ENCODE assay signal across 16 mouse cellular contexts in genomic region chr11:11954115-11954438, GRCm38 (mm10). TPM values are rescaled to one million over a fixed set of nuclear protein-coding genes. Genes with fewer than 3 reads are reported as not detected.
DNase-seq lines count a peak whose midpoint lies in the region; ATAC-seq and TF ChIP-seq lines count a peak whose summit lies in the region.
"Had no signal": no experiment of that assay in that cellular context is flagged by ENCODE, and none has a peak within 500 bp of the region (broad histone marks: within the 10 kb centered on the region; RNA-seq: fewer than 3 reads in every experiment).

No protein-coding gene starts in this region.

- H3K9ac ChIP-seq in kidney, embryonic 14.5 days (ENCODE audit: low read depth, low read length): no peak overlapping the region
- H3K9ac ChIP-seq in limb, embryonic 13.5 days: no peak overlapping the region
- no peak overlapping the region for H3K9ac ChIP-seq in midbrain, postnatal 0 days (replicated peaks; ENCODE audit: low read length, poor library complexity, severe bottlenecking)
- H3K9ac ChIP-seq: liver, embryonic 13.5 days; neural tube, embryonic 13.5 days had no signal

- DNase-seq in gastrocnemius, adult 2 months: no peak
- DNase-seq in gastrocnemius, postnatal 14 days: no peak
- no peak for DNase-seq in kidney, adult 2 months
- DNase-seq in left cerebral cortex, adult 11 months (ENCODE audit: low spot score): no peak
- DNase-seq in midbrain, postnatal 0 days (ENCODE audit: low spot score): no peak
- DNase-seq: cerebellum, adult 11-12 months; kidney, postnatal 4 days; layer of hippocampus, postnatal 36 days; liver, embryonic 13.5 days had no signal

- H3K4me2 ChIP-seq in kidney, embryonic 14.5 days (replicated peaks; ENCODE audit: low read depth, low read length): no peak overlapping the region
- no peak overlapping the region for H3K4me2 ChIP-seq in limb, embryonic 13.5 days (replicated peaks)
- H3K4me2 ChIP-seq in midbrain, postnatal 0 days (ENCODE audit: low read depth, low read length, poor library complexity, severe bottlenecking): no peak overlapping the region
- H3K4me2 ChIP-seq: liver, embryonic 13.5 days; neural tube, embryonic 13.5 days had no signal

- TF ChIP-seq POLR2A in kidney, adult 2 months (IDR thresholded peaks at IDR 0.05; ENCODE audit: low read depth, low read length): no peak
- TF ChIP-seq POLR2A in embryonic fibroblast, embryonic 13.5 days (IDR thresholded peaks at IDR 0.05; ENCODE audit: low read depth, low read length): no peak

- H3K9me3 ChIP-seq in kidney, embryonic 14.5 days (ENCODE audit: control insufficient read depth, low read length): no peaks in the 10 kb centered on the region
- no peaks in the 10 kb centered on the region for H3K9me3 ChIP-seq in limb, embryonic 13.5 days
- no peaks in the 10 kb centered on the region for H3K9me3 ChIP-seq in midbrain, postnatal 0 days (ENCODE audit: low read length)
- H3K9me3 ChIP-seq: liver, embryonic 13.5 days; neural tube, embryonic 13.5 days had no signal

- TF ChIP-seq CTCF in gastrocnemius, adult 2 months (IDR thresholded peaks at IDR 0.05): no peak
- TF ChIP-seq CTCF in kidney, adult 2 months (conservative IDR thresholded peaks at IDR 0.05; ENCODE audit: insufficient read depth, insufficient read length, low read depth, low read length): no peak
- no peak for TF ChIP-seq CTCF in embryonic fibroblast, embryonic 13.5 days (IDR thresholded peaks at IDR 0.05; ENCODE audit: borderline replicate concordance, insufficient read depth, low read length)
- TF ChIP-seq CTCF in midbrain, postnatal 0 days (IDR thresholded peaks at IDR 0.05): no peak

- intact Hi-C loops in gastrocnemius, adult 2 months (cut with DNase I): no loop called here
- intact Hi-C loops in gastrocnemius, postnatal 14 days (cut with DNase I; ENCODE audit: low total_unique reads): no loop called here

- WGBS in kidney, embryonic 14.5 days: 72% methylated on average over 4 of the region's 4 CpGs
- WGBS in kidney, adult 2 months: 74% methylated on average over 4 of the region's 4 CpGs
- 47% methylated on average over 4 of the region's 4 CpGs for WGBS in limb, embryonic 13.5 days
- 85% methylated on average over 4 of the region's 4 CpGs for WGBS in midbrain, postnatal 0 days

- no peaks in the 10 kb centered on the region for H3K27me3 ChIP-seq in kidney, embryonic 14.5 days (ENCODE audit: control insufficient read depth, insufficient read depth, low read length)
- no peaks in the 10 kb centered on the region for H3K27me3 ChIP-seq in kidney, adult 2 months (replicated peaks; ENCODE audit: control insufficient read depth, insufficient read depth, low read length)
- no peaks in the 10 kb centered on the region for H3K27me3 ChIP-seq in limb, embryonic 13.5 days
- H3K27me3 ChIP-seq in midbrain, postnatal 0 days (ENCODE audit: insufficient read depth, low read length): no peaks in the 10 kb centered on the region
- H3K27me3 ChIP-seq: liver, embryonic 13.5 days; neural tube, embryonic 13.5 days had no signal

- H3K27ac ChIP-seq in gastrocnemius, adult 2 months: peak overlapping the region; percentile 70
- peak overlapping the region; percentile 51; the same call in 1 of the 2 replicates for H3K27ac ChIP-seq in kidney, embryonic 14.5 days (ENCODE audit: low read depth, low read length)
- H3K27ac ChIP-seq in kidney, adult 2 months (ENCODE audit: insufficient read depth, low read depth, low read length): no peak overlapping the region
- H3K27ac ChIP-seq in embryonic fibroblast, embryonic 13.5 days (ENCODE audit: insufficient read depth, low read length): peak overlapping the region; percentile 98
- H3K27ac ChIP-seq in limb, embryonic 13.5 days: peak overlapping the region; percentile 96
- H3K27ac ChIP-seq in midbrain, postnatal 0 days (ENCODE audit: low read depth, low read length): no peak overlapping the region
- H3K27ac ChIP-seq: hindbrain, postnatal 0 days; liver, embryonic 13.5 days had no signal

- ATAC-seq in kidney, embryonic 14.5 days (ENCODE audit: low FRiP score, low TSS enrichment): no peak
- peak; percentile 64 for ATAC-seq in limb, embryonic 13.5 days (ENCODE audit: low FRiP score, low read depth)
- no peak for ATAC-seq in midbrain, postnatal 0 days (ENCODE audit: low FRiP score)
- ATAC-seq: forebrain, embryonic 16.5 days; hindbrain, postnatal 0 days had no signal

- H3K36me3 ChIP-seq in kidney, embryonic 14.5 days (ENCODE audit: control insufficient read depth, insufficient read depth, low read length): peaks cover 41% of the 10 kb centered on the region
- no peaks in the 10 kb centered on the region for H3K36me3 ChIP-seq in kidney, adult 2 months (ENCODE audit: control insufficient read depth, insufficient read depth, low read length)
- H3K36me3 ChIP-seq in limb, embryonic 13.5 days: peaks cover 44% of the 10 kb centered on the region
- no peaks in the 10 kb centered on the region for H3K36me3 ChIP-seq in midbrain, postnatal 0 days (ENCODE audit: insufficient read depth, low read length)

- no peak overlapping the region for H3K4me3 ChIP-seq in gastrocnemius, adult 2 months
- H3K4me3 ChIP-seq in kidney, embryonic 14.5 days (ENCODE audit: low read length): no peak overlapping the region
- H3K4me3 ChIP-seq in kidney, adult 2 months (ENCODE audit: insufficient read depth, low read depth, low read length): no peak overlapping the region
- no peak overlapping the region for H3K4me3 ChIP-seq in embryonic fibroblast, embryonic 13.5 days (ENCODE audit: insufficient read depth, low read length)
- H3K4me3 ChIP-seq in limb, embryonic 13.5 days: no peak overlapping the region
- H3K4me3 ChIP-seq in midbrain, postnatal 0 days (ENCODE audit: low read depth, low read length): no peak overlapping the region
- H3K4me3 ChIP-seq: liver, embryonic 13.5 days; neural tube, embryonic 13.5 days had no signal

- peaks cover 6% of the 10 kb centered on the region; the same call in 1 of the 2 replicates for H3K4me1 ChIP-seq in kidney, embryonic 14.5 days (ENCODE audit: control insufficient read depth, insufficient read depth, low read length)
- no peaks in the 10 kb centered on the region for H3K4me1 ChIP-seq in kidney, adult 2 months (ENCODE audit: control insufficient read depth, insufficient read depth, low read length)
- peaks cover 25% of the 10 kb centered on the region for H3K4me1 ChIP-seq in embryonic fibroblast, embryonic 13.5 days (ENCODE audit: control insufficient read depth, insufficient read depth, low read length)
- peaks cover 79% of the 10 kb centered on the region for H3K4me1 ChIP-seq in limb, embryonic 13.5 days
- no peaks in the 10 kb centered on the region for H3K4me1 ChIP-seq in midbrain, postnatal 0 days (ENCODE audit: insufficient read depth, low read length)

RNA-seq across cellular contexts. Expression of gene Ddc, which starts 56.1 kb away (rescaled TPM):
- total RNA-seq in gastrocnemius, adult 2 months (2021): under 1 TPM; 0.61 to 0.81 TPM
- total RNA-seq in gastrocnemius, postnatal 14 days (2021): 10 to 100 TPM; 20.5 to 28.2 TPM
- polyA plus RNA-seq in kidney, embryonic 14.5 days (2014; fragmentation: Nextera tagmentation; extraction: Ambion mirVana): 7.1 and 8.4 TPM in 2 replicates
- polyA plus RNA-seq in kidney, adult 2 months (2012; rRNA removed): 96.2 and 103 TPM in 2 replicates
- 1.6 TPM in 2 replicates for polyA plus RNA-seq in embryonic fibroblast, embryonic 13.5 days (2011; ENCODE audit: insufficient read length, low read depth, missing spikeins)
- polyA plus RNA-seq in limb, embryonic 13.5 days (2015; fragmentation: Nextera tagmentation; extraction: Ambion mirVana): 16.8 and 18.4 TPM in 2 replicates
- total RNA-seq in midbrain, postnatal 0 days (2014; rRNA removed): 27.4 and 35.0 TPM in 2 replicates
- 23.0 and 23.4 TPM in 2 replicates for polyA plus RNA-seq in midbrain, postnatal 0 days (2015; fragmentation: Nextera tagmentation; extraction: Ambion mirVana)
- total RNA-seq: megakaryocyte progenitor cell, adult 5-6 weeks had no signal

Comparison
In these comparisons a context has a peak if more than half of its experiments do, and no peak if none do; other contexts are left out.
1. H3K27ac ChIP-seq: peak in gastrocnemius, adult 2 months (single experiment), kidney, embryonic 14.5 days (single experiment), embryonic fibroblast, embryonic 13.5 days (single experiment) and limb, embryonic 13.5 days (single experiment); none in kidney, adult 2 months (single experiment) and midbrain, postnatal 0 days (single experiment).